Mouse (Mus musculus) E14TG2a.4 (cell line): Measurements from ENCODE around the gene Morc3.

Experiments used
- CTCF ChIP-seq: conservative IDR thresholded peaks from 2 replicates; pipeline ENCODE4 v1.5.1; 2014; ENCODE audit warnings: low read length
- NANOG ChIP-seq: IDR thresholded peaks from 2 replicates; pipeline ENCODE4 v1.6.1; 2014; ENCODE audit warnings: borderline replicate concordance, low read length, mixed read lengths

GRCm38 (mm10) chr16:93824799-93825198 lies 7.1 kb upstream of the Morc3 start:
- TF ChIP-seq CTCF (peak; percentile 68), NANOG (no peak)
